ENCODE assay signal across 8 mouse cellular contexts in genomic region chr6:86522001-86522911, GRCm38 (mm10). TPM values are rescaled to one million over a fixed set of nuclear protein-coding genes. Genes with fewer than 3 reads are reported as not detected.
A peak's percentile ranks its signal among the peaks of the same experiment; 100 is the strongest.
DNase-seq lines count a peak whose midpoint lies in the region; ATAC-seq lines count a peak whose summit lies in the region.

No protein-coding gene starts in this region.

- H3K4me3 ChIP-seq in midbrain, embryonic 12.5 days, result peak overlapping the region; percentile 7; the same call in 1 of the 2 replicates

- H3K27ac ChIP-seq in midbrain, embryonic 12.5 days (replicated peaks), result no peak overlapping the region

- peak; percentile 16 for DNase-seq in cerebellum, adult 8-10 months
- no peak for DNase-seq in cerebellum, postnatal 4 days (ENCODE audit: low spot score in 2 of 2)
- peak; percentile 15 for DNase-seq in CD4-positive helper T cell, adult 2 months (ENCODE audit: low read depth, low spot score)
- DNase-seq in heart, postnatal 4 days, result peak; percentile 12
- DNase-seq in layer of hippocampus, adult 18-20 months (ENCODE audit: low spot score in 2 of 2), result no peak
- DNase-seq in layer of hippocampus, adult 11-12 months (ENCODE audit: low spot score), result no peak

- H3K27me3 ChIP-seq in midbrain, embryonic 12.5 days, result no peaks in the 10 kb centered on the region

- no peaks in the 10 kb centered on the region for H3K9me3 ChIP-seq in midbrain, embryonic 12.5 days

- ATAC-seq in midbrain, embryonic 12.5 days (ENCODE audit: low FRiP score, low read depth), result no peak
- no peak for ATAC-seq in monocyte, adult 5-6 weeks (replicated peaks; ENCODE audit: insufficient number of reproducible peaks, low FRiP score, low TSS enrichment, poor library complexity, severe bottlenecking)

- 82% methylated on average over 5 of the region's 5 CpGs for WGBS in midbrain, embryonic 12.5 days

- no peak overlapping the region for H3K9ac ChIP-seq in midbrain, embryonic 12.5 days (replicated peaks)

- H3K4me2 ChIP-seq in midbrain, embryonic 12.5 days (replicated peaks), result peak overlapping the region; percentile 95

- peaks cover 13% of the 10 kb centered on the region for H3K36me3 ChIP-seq in midbrain, embryonic 12.5 days

- H3K4me1 ChIP-seq in midbrain, embryonic 12.5 days, result peaks cover 16% of the 10 kb centered on the region

RNA-seq across cellular contexts. Expression of gene Pcbp1, which starts 3.9 kb away (rescaled TPM):
- total RNA-seq in heart, postnatal 4 days (2021), result 100 to 1,000 TPM; 227 to 230 TPM
- polyA plus RNA-seq in midbrain, embryonic 12.5 days (2016; fragmentation: Nextera tagmentation; extraction: Ambion mirVana), result 570 and 583 TPM in 2 replicates
- total RNA-seq in layer of hippocampus, adult 18-20 months (2021), result 100 to 1,000 TPM; 197 to 204 TPM
- total RNA-seq in monocyte, adult 5-6 weeks (2017), result 36.4 to 57.1 TPM (median 52.3 TPM) in 3 replicates

Comparison
In these comparisons a context has a peak if more than half of its experiments do, and no peak if none do; other contexts are left out.
1. DNase-seq: peak in cerebellum, adult 8-10 months (single experiment), CD4-positive helper T cell, adult 2 months (single experiment) and heart, postnatal 4 days (single experiment); none in cerebellum, postnatal 4 days (0 of 2), layer of hippocampus, adult 18-20 months (0 of 2) and layer of hippocampus, adult 11-12 months (single experiment).